Comparison of ENCODE assay signal across 9 mouse cellular contexts in the genomic region with DNA sequence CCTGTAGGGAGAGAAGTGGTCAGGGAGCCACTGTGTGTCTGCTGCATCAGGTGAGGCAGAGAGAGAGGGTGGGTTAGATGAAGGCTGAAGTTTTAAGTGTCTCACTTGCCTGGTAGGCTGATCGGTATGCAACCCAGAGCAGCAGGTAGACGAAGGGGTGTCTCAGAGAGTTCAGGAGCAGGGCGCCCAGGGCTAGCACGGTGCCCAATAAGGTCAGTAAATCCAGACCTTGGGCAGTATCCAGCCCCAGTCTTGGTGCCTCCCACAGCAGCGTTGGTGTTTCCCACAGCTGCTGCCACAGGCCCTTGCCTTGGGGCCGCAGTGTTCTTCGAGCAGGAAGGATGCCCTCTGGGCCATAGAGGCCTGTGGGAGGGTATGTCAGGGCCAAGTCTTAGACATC. TPM values are rescaled to one million over a fixed set of nuclear protein-coding genes. Genes with fewer than 3 reads are reported as not detected.
A peak's percentile ranks its signal among the peaks of the same experiment; 100 is the strongest.
DNase-seq lines count a peak whose midpoint lies in the region; ATAC-seq and TF ChIP-seq lines count a peak whose summit lies in the region.
"Had no signal": no experiment of that assay in that cellular context is flagged by ENCODE, and none has a peak within 500 bp of the region (broad histone marks: within the 10 kb centered on the region; RNA-seq: fewer than 3 reads in every experiment).

No protein-coding gene starts in this region.

- ATAC-seq in heart, embryonic 14.5 days (ENCODE audit: insufficient number of reproducible peaks, insufficient read depth, low FRiP score, low read depth) = no peak
- no peak for ATAC-seq in heart, postnatal 0 days (ENCODE audit: insufficient read depth, low read depth)
- ATAC-seq in midbrain, embryonic 12.5 days (ENCODE audit: low FRiP score, low read depth) = no peak

- peaks cover 9 to 34% of the 10 kb centered on the region in 2 experiments for H3K4me1 ChIP-seq in heart, embryonic 14.5 days (ENCODE audit: control insufficient read depth in 2 of 2, insufficient read depth in 2 of 2, low read length in 2 of 2)
- H3K4me1 ChIP-seq in heart, postnatal 0 days (ENCODE audit: control insufficient read depth, insufficient read depth) = peaks cover 22% of the 10 kb centered on the region; the same call in 1 of the 2 replicates
- peaks cover 30% of the 10 kb centered on the region for H3K4me1 ChIP-seq in midbrain, embryonic 12.5 days

- H3K27ac ChIP-seq in heart, embryonic 14.5 days (replicated peaks in 1 of 2; ENCODE audit: control insufficient read depth in 1 of 2, insufficient read depth in 1 of 2, low read depth in 2 of 2, low read length in 2 of 2) = no peak overlapping the region
- H3K27ac ChIP-seq in heart, postnatal 0 days (ENCODE audit: low read depth) = no peak overlapping the region
- no peak overlapping the region for H3K27ac ChIP-seq in midbrain, embryonic 12.5 days (replicated peaks)

- TF ChIP-seq CTCF in heart, postnatal 0 days (IDR thresholded peaks at IDR 0.05; ENCODE audit: low read depth) = no peak

- intact Hi-C loops in heart, postnatal 10 days (cut with DNase I) = no loop called here

- H3K4me3 ChIP-seq in heart, embryonic 14.5 days (ENCODE audit: control insufficient read depth in 1 of 2, insufficient read depth in 1 of 2, low read depth in 1 of 2, low read length in 2 of 2) = peak overlapping the region; percentile 63 to 79
- peak overlapping the region; percentile 77 for H3K4me3 ChIP-seq in heart, postnatal 0 days (ENCODE audit: low read depth, low read length)
- H3K4me3 ChIP-seq in midbrain, embryonic 12.5 days = peak overlapping the region; percentile 88

- peaks cover 51% of the 10 kb centered on the region for H3K36me3 ChIP-seq in heart, embryonic 14.5 days (ENCODE audit: control insufficient read depth, insufficient read depth, low read length)
- H3K36me3 ChIP-seq in heart, postnatal 0 days (replicated peaks; ENCODE audit: control insufficient read depth, insufficient read depth, low read length) = peaks cover 40% of the 10 kb centered on the region
- H3K36me3 ChIP-seq in midbrain, embryonic 12.5 days = peaks cover 38% of the 10 kb centered on the region

- no peak for DNase-seq in heart, postnatal 10 days
- peak; percentile 18 for DNase-seq in MN1 (ENCODE audit: low spot score)
- DNase-seq in heart, postnatal 0 days (ENCODE audit: low spot score) = no peak
- DNase-seq in layer of hippocampus, postnatal 36 days = no peak
- DNase-seq in frontal cortex, adult 2 months (ENCODE audit: extremely low spot score in 1 of 2, low spot score in 1 of 2) = no peak
- DNase-seq in frontal cortex, postnatal 10 days (ENCODE audit: low spot score in 2 of 2) = no peak

- WGBS in heart, embryonic 14.5 days = 69% methylated on average over 7 of the region's 7 CpGs
- WGBS in heart, postnatal 0 days = 69% methylated on average over 7 of the region's 7 CpGs
- WGBS in midbrain, embryonic 12.5 days = 86% methylated on average over 7 of the region's 7 CpGs

- H3K9me3 ChIP-seq in heart, embryonic 14.5 days (ENCODE audit: control insufficient read depth, low read length) = no peaks in the 10 kb centered on the region
- H3K9me3 ChIP-seq in heart, postnatal 0 days (replicated peaks; ENCODE audit: control insufficient read depth, low read length) = no peaks in the 10 kb centered on the region
- H3K9me3 ChIP-seq in midbrain, embryonic 12.5 days = no peaks in the 10 kb centered on the region

- H3K9ac ChIP-seq in heart, embryonic 14.5 days (ENCODE audit: low read length) = peak overlapping the region; percentile 93
- H3K9ac ChIP-seq in heart, postnatal 0 days (replicated peaks; ENCODE audit: low read depth, low read length) = peak overlapping the region; percentile 79
- H3K9ac ChIP-seq in midbrain, embryonic 12.5 days (replicated peaks) = peak overlapping the region; percentile 83

- H3K27me3 ChIP-seq in heart, embryonic 14.5 days (ENCODE audit: control insufficient read depth, insufficient read depth, low read length) = no peaks in the 10 kb centered on the region
- no peaks in the 10 kb centered on the region for H3K27me3 ChIP-seq in heart, postnatal 0 days (ENCODE audit: control insufficient read depth, insufficient read depth, low read length)
- no peaks in the 10 kb centered on the region for H3K27me3 ChIP-seq in midbrain, embryonic 12.5 days

- TF ChIP-seq EP300 in heart, postnatal 0 days (IDR thresholded peaks at IDR 0.05; ENCODE audit: low read depth) = no peak

- H3K4me2 ChIP-seq in heart, embryonic 14.5 days (ENCODE audit: low read length) = peak overlapping the region; percentile 80
- peak overlapping the region; percentile 82 for H3K4me2 ChIP-seq in heart, postnatal 0 days (ENCODE audit: low read depth, low read length)
- H3K4me2 ChIP-seq in midbrain, embryonic 12.5 days (replicated peaks) = peak overlapping the region; percentile 78

RNA-seq across cellular contexts. Expression of gene Lmf2, which starts 1.0 kb away (rescaled TPM):
- polyA plus RNA-seq in heart, embryonic 14.5 days (2014; fragmentation: Nextera tagmentation; extraction: Ambion mirVana) = 33.5 and 36.2 TPM in 2 replicates
- total RNA-seq in heart, postnatal 10 days (2021) = 10 to 100 TPM; 44.2 to 48.9 TPM
- 26.9 and 33.5 TPM in 2 replicates for total RNA-seq in heart, postnatal 0 days (2014; rRNA removed; ENCODE audit: low replicate concordance)
- 31.4 and 33.3 TPM in 2 replicates for polyA plus RNA-seq in heart, postnatal 0 days (2015; fragmentation: Nextera tagmentation; extraction: Ambion mirVana)
- polyA plus RNA-seq in midbrain, embryonic 12.5 days (2016; fragmentation: Nextera tagmentation; extraction: Ambion mirVana) = 44.3 and 48.8 TPM in 2 replicates
- 10 to 100 TPM; 19.7 to 21.4 TPM for total RNA-seq in layer of hippocampus, postnatal 36 days (2021)
- polyA plus RNA-seq in frontal cortex, adult 2 months (2012; rRNA removed) = 14.7 and 15.8 TPM in 2 replicates

RNA-seq across cellular contexts. Expression of gene Ncaph2, which starts 1.1 kb away (rescaled TPM):
- polyA plus RNA-seq in heart, embryonic 14.5 days (2014; fragmentation: Nextera tagmentation; extraction: Ambion mirVana) = 95.0 and 97.6 TPM in 2 replicates
- total RNA-seq in heart, postnatal 10 days (2021) = 10 to 100 TPM; 79.2 to 80.9 TPM
- total RNA-seq in heart, postnatal 0 days (2014; rRNA removed; ENCODE audit: low replicate concordance) = 83.8 and 136 TPM in 2 replicates
- polyA plus RNA-seq in heart, postnatal 0 days (2015; fragmentation: Nextera tagmentation; extraction: Ambion mirVana) = 59.4 and 64.3 TPM in 2 replicates
- 164 and 170 TPM in 2 replicates for polyA plus RNA-seq in midbrain, embryonic 12.5 days (2016; fragmentation: Nextera tagmentation; extraction: Ambion mirVana)
- total RNA-seq in layer of hippocampus, postnatal 36 days (2021) = 10 to 100 TPM; 87.0 to 95.3 TPM
- polyA plus RNA-seq in frontal cortex, adult 2 months (2012; rRNA removed) = 101 and 112 TPM in 2 replicates

RNA-seq across cellular contexts. Expression of gene Sco2, which starts 19.2 kb away (rescaled TPM):
- 7.9 and 9.4 TPM in 2 replicates for polyA plus RNA-seq in heart, embryonic 14.5 days (2014; fragmentation: Nextera tagmentation; extraction: Ambion mirVana)
- total RNA-seq in heart, postnatal 10 days (2021) = 10 to 100 TPM; 20.5 to 22.0 TPM
- 29.0 and 30.6 TPM in 2 replicates for total RNA-seq in heart, postnatal 0 days (2014; rRNA removed; ENCODE audit: low replicate concordance)
- 8.1 and 9.4 TPM in 2 replicates for polyA plus RNA-seq in heart, postnatal 0 days (2015; fragmentation: Nextera tagmentation; extraction: Ambion mirVana)
- polyA plus RNA-seq in midbrain, embryonic 12.5 days (2016; fragmentation: Nextera tagmentation; extraction: Ambion mirVana) = 5.8 TPM in 2 replicates
- total RNA-seq in layer of hippocampus, postnatal 36 days (2021) = 10 to 100 TPM; 31.5 to 32.6 TPM
- polyA plus RNA-seq in frontal cortex, adult 2 months (2012; rRNA removed) = 30.0 and 30.5 TPM in 2 replicates

RNA-seq across cellular contexts. Expression of gene Miox, which starts 20.3 kb away (rescaled TPM):
- polyA plus RNA-seq in heart, embryonic 14.5 days (2014; fragmentation: Nextera tagmentation; extraction: Ambion mirVana) = not detected in 2 replicates
- total RNA-seq in heart, postnatal 10 days (2021) = not detected
- not detected in 2 replicates for total RNA-seq in heart, postnatal 0 days (2014; rRNA removed; ENCODE audit: low replicate concordance)
- polyA plus RNA-seq in heart, postnatal 0 days (2015; fragmentation: Nextera tagmentation; extraction: Ambion mirVana) = not detected in 2 replicates
- not detected in 2 replicates for polyA plus RNA-seq in midbrain, embryonic 12.5 days (2016; fragmentation: Nextera tagmentation; extraction: Ambion mirVana)
- not detected for total RNA-seq in layer of hippocampus, postnatal 36 days (2021)
- not detected in 2 replicates for polyA plus RNA-seq in frontal cortex, adult 2 months (2012; rRNA removed)
- polyA plus RNA-seq: large intestine, adult 2 months had no signal

RNA-seq across cellular contexts. Expression of gene Tymp, which starts 22.4 kb away (rescaled TPM):
- polyA plus RNA-seq in heart, embryonic 14.5 days (2014; fragmentation: Nextera tagmentation; extraction: Ambion mirVana) = 1.2 and 1.6 TPM in 2 replicates
- under 1 TPM; 0.31 to 0.64 TPM for total RNA-seq in heart, postnatal 10 days (2021)
- 1.6 and 7.2 TPM in 2 replicates for total RNA-seq in heart, postnatal 0 days (2014; rRNA removed; ENCODE audit: low replicate concordance)
- polyA plus RNA-seq in heart, postnatal 0 days (2015; fragmentation: Nextera tagmentation; extraction: Ambion mirVana) = 1.3 and 1.4 TPM in 2 replicates
- polyA plus RNA-seq in midbrain, embryonic 12.5 days (2016; fragmentation: Nextera tagmentation; extraction: Ambion mirVana) = 1.4 and 1.9 TPM in 2 replicates
- 1 to 10 TPM; 1.4 to 1.5 TPM for total RNA-seq in layer of hippocampus, postnatal 36 days (2021)
- polyA plus RNA-seq in frontal cortex, adult 2 months (2012; rRNA removed) = 3.3 TPM in 2 replicates
